Mouse (Mus musculus) R1 (cell line): Measurements from ENCODE around the gene Polr3c.
A peak's percentile ranks its signal among the peaks of the same experiment; 100 is the strongest.
"Not testable (repeated sequence)": the region's sequence is repeated elsewhere in the genome, so short reads cannot be mapped to it uniquely, and the experiment has no call there.

Source experiments
- DNase-seq: peaks from one replicate; pipeline ENCODE4 v3.0.0-alpha.2; 2018; ENCODE audit warnings: low read depth, low spot score

The Polr3c gene

DNA sequence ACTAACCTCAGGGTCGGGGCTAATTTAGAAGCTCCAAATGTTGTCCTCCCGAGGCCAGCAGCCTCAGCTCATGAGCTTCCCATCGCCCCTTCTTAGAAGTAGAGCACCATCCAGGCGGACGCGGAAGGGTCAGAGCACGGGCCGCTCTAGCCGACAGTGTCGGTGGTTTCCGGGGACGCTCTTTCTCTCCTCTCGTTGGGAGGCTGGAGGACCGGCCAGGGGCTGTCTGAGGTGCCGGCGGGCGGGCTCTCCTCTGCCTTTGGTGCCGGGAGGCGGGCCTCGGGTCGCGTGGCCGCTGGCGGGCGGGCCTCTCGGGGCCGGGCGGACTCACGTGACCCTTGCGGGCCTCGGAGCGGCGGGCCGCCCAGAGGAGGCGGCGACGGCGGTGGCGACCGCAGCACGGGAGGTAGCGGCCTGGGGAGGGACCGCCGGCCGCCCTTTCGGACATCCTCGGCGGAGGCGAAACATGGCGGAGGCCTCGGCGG, at the start of gene Polr3c, which contains the start of gene Rnf115:
Polr3c (minus strand) TSS at position 286 of the 485 bp plus-strand sequence.
Rnf115 (plus strand) TSS at position 322 of the 485 bp plus-strand sequence.
- DNase-seq = peak; percentile 94

DNA sequence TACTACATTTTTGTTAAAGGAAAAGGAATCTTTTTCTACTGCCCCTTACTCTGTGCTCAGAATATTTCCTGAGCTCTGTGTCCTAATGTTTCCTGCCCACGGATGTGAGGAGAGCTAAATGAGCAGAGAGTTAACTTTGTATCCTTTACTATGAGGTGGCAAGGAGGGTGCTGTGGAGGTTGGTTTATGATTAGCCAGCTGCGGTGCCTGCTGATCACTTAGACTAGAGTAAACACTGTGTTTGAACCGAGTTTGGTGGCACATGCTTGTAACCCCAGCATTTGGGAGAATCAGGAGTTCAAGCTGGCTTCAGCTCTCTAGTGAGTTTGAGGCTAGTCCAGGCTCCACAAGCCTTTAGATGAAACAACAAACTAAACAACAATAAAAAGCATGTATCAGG, 49.7 kb upstream of the Polr3c start:
- DNase-seq = no peak

DNA sequence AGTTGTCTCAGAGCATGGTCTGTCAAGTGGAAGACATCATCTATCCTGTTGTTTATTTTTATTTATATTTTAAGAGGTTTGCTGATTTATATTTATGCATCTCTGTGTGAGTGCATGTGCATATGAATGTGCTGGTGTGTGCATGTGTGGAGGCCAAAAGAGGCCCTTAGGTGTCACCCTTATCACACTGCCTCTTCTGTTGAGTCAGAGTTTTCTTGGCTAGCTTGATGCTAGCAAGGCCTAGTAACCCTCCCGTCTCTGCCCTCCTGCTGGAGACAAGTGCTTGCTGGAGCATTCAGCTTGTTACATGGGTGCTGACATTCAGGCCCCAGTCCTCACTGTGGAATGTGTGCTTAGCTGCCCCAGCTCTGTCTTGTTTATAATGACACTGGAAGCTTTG, 45.5 kb upstream of the Polr3c start:
- DNase-seq = no peak

GRCm38 (mm10) chr3:96769971-96770370, 42.5 kb upstream of the Polr3c start:
- no peak for DNase-seq

- no peak for DNase-seq
Observed at GRCm38 (mm10) chr3:96764528-96764927, 37.1 kb upstream of the Polr3c start.

DNA sequence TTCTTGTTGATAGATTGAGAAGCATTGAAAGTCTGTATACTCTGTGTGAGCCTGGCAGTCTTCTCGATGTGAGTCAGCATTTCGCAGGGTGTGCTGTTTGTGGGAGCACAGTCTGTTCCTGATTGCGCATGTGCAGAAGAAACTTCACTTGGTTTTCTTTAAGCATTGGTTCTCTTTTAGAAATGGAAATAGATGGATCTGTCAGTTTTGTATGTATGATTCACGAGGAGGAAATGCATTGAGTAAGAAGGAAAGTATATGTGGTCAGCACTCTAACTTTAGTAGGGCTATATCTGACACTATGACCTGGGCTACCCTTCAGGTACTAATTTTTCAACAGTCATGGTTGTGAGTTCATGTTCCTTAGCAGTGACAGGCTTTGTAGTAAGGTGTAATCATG, 32.3 kb upstream of the Polr3c start:
- DNase-seq = no peak

DNA sequence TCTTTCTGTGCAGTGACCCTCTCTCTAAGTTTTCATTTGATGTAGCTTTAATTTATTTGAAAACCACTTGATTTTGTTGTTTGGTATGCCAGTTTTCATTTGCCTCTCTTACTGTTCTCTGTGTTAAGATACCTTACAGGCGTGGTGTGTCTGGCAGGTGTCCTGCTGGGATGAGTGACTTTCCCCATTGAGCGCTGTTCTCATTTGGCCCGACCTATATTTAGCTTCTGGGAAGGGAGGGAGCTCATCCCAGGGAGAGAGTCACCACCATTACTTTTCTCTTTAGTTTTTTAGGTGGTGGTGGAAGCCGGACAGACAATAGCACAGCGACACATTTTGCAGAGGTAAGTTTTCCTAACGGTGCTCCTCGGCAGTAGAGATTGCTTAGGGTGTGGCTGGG, 30.3 kb upstream of the Polr3c start:
- DNase-seq = peak; percentile 68

GRCm38 (mm10) chr3:96755935-96756334, 28.5 kb upstream of the Polr3c start:
- DNase-seq = no peak

GRCm38 (mm10) chr3:96746829-96747228, 19.4 kb upstream of the Polr3c start:
- no peak for DNase-seq

- DNase-seq = no peak
Observed at GRCm38 (mm10) chr3:96744348-96744747, 16.9 kb upstream of the Polr3c start.

- not testable (repeated sequence) for DNase-seq
Observed at GRCm38 (mm10) chr3:96740279-96740678, 12.9 kb upstream of the Polr3c start.

DNA sequence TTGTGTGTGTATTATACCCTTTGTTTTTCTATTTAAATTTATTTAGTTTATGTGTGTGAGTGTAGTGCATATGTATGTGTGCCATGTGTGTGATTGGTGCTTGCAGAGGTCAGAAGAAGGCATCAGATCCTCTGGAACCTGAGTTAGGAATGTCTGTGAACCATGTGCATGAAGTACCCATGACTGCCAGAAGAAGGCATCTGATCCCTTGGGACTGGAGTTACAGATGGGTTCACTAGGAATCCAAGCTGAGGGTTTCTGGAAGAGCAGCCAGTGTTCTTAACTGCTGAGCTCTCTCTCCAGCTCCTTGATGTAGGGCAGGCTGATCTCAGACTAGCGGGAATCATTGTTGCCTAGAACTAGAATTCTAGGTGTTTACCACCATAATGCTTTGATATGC, 10.6 kb upstream of the Polr3c start:
- DNase-seq = peak; percentile 33

DNA sequence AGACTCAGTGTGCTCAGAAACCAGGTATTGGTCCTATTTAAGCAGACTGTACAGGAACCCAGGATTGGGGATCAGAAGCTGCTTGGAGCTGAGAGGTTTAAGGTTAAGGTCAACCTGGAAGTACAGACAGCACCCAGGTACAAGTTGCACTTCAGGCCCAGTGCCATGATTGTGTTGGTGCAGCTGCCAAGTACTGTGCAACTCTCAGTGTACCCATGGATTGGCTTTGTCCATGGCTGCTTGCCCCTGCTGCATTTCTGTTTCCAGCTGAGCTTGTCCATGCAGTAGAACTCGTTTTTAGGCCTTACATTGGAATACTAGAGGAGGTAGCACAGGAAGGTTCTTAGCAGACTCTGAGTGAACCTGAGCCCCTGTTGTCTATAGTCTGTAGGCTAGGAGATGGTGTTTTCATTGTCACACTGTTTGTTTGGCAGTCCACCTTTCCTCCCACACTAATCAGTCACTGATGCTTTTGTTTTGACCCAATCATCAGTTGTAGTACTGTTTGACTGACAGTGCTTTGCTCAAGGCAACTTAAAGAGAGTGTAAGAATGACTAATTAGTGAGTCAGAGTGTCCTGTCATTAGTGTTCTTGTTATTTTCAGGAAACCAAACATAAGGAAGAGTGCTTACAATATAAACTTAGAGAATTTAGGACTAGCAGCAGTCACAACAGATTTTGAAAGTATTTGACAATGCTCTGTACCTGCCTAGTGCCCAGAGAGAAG, 9.7 kb upstream of the Polr3c start:
- no peak for DNase-seq

GRCm38 (mm10) chr3:96735200-96735599, 7.8 kb upstream of the Polr3c start:
- no peak for DNase-seq

DNA sequence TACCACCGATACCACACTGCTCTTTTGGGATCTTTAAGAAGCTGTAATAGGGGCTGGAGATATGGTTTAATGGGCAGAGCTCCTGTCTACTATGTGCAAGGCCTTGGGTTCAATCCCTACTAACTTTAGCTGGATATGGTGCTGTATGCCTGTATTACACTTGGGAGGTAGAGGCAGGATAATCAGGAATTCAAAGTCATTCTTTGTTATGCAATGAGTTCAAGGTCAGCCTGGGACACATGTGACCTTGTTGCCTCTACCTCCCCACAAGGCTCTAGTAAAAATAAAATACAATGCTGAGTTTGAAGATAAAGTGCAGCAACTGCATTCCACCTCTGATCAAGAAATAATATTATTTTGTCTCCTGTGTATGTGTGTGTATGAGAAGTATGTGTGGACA, 6.6 kb upstream of the Polr3c start:
- peak; percentile 46 for DNase-seq

DNA sequence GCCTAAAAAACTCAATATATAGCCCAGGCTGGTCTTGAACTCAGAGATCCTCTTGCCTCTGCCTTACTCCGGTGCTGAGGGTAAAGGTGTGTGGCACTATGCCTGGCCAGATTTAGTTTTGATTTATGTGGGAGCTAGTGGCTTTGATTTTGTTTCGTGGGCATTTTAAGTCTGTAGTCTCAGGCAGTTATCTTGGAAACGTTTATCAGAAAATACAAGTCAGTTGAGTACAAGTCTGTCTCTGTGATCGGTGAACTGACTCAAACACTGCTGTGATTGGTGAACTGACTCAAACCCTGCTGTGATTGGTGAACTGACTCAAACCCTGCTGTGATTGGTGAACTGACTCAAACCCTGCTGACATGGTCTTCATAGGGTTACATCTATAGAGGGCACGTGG, 3.4 kb upstream of the Polr3c start:
- peak; percentile 20 for DNase-seq

DNA sequence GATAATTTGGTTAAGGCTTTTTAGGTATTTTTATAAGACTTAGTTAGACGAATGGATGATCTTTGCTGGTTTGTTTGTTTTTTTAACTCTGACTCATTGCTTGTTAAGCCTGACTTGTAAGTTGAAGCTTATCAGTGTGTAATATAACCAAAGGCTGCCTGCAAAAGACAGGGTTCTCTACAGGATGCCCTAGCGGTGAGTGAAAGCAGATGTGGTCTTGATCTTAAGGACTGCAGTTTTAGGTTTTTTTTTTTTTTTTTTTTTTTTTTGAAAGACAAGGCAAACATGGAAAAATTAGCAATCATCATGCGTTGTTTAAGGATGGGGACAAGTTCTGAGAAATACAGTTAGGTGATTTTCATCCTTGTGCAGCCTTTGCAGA, 2.0 kb upstream of the Polr3c start:
- DNase-seq = peak; percentile 23

- no peak for DNase-seq
Observed at GRCm38 (mm10) chr3:96728634-96729402, 1.4 kb upstream of the Polr3c start.

GRCm38 (mm10) chr3:96727828-96728633, 603 bp upstream of the Polr3c start:
- DNase-seq = peak; percentile 49

- DNase-seq = peak; percentile 85
Observed at GRCm38 (mm10) chr3:96719173-96719572, 8.3 kb downstream of the Polr3c start.

- no peak for DNase-seq
Observed at GRCm38 (mm10) chr3:96715854-96716253, 11.6 kb downstream of the Polr3c start.

GRCm38 (mm10) chr3:96714286-96714685, 13.1 kb downstream of the Polr3c start:
- no peak for DNase-seq
